Mouse (Mus musculus): Measurements from ENCODE around the gene Emcn. TPM values are rescaled to one million over a fixed set of nuclear protein-coding genes. Genes with fewer than 3 reads are reported as not detected.

The Emcn gene
- total RNA-seq (2021) = 10 to 100 TPM; 75.9 to 78.0 TPM
- long read RNA-seq, experiment 1, transcript Emcn-202 (12 exons, 2,588 nt) = major isoform, 52 of 94 reads
- long read RNA-seq, experiment 1, transcript Emcn-201 (11 exons, 1,357 nt) = minor isoform, 5 of 94 reads
- long read RNA-seq, experiment 1, partial matches to known transcripts = 32 of 94 reads
- long read RNA-seq, experiment 1, other reads (novel, unspliced or antisense) = 5 of 94 reads
- long read RNA-seq, experiment 2, transcript Emcn-202 (12 exons, 2,588 nt) = major isoform, 27 of 36 reads
- long read RNA-seq, experiment 2, partial matches to known transcripts = 5 of 36 reads
- long read RNA-seq, experiment 2, other reads (novel, unspliced or antisense) = 2 of 36 reads

DNA sequence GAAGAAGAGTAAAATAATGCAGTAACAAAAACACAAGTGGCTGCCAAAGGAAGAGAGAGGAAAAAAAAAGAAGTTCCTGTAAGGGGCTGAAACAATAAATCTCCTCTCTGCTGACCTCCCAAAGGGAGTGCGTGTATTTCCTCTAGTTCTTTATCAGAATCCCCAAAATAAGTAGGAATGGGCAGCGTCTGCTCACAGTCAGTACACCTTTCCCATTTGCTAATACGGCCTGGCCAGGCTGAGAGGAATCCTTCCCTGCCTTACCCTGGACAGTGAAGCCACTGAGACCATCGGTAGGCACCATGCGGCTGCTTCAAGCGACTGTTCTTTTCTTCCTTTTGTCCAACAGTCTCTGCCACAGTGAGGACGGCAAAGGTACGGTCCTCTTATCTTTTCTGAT lies at the start of gene Emcn:
Gene Emcn, plus strand, starts transcription at position 130 of the 400 bp plus-strand sequence.
- peak; percentile 20 for DNase-seq

DNA sequence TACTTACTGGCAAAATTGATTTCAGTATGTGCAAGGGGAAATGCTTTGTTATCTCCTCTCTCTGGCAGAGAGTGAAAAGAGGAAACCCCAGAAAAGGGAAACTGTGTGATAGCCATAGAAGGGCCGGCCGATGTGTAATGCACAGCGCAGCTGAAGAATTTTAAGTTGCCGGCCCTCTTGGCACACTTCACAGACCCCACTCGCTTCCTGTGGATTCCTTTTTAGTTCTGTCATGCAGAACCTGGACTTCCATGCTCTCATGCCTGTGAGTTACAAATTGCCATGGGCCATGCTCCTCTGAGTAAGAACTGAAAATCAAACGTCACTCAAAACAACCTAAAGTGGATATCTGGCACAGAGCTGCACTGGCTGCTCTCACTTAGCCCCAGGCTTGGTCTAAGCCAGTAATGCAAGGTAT lies 47.7 kb upstream of the Emcn start:
- DNase-seq = peak; percentile 3

DNA sequence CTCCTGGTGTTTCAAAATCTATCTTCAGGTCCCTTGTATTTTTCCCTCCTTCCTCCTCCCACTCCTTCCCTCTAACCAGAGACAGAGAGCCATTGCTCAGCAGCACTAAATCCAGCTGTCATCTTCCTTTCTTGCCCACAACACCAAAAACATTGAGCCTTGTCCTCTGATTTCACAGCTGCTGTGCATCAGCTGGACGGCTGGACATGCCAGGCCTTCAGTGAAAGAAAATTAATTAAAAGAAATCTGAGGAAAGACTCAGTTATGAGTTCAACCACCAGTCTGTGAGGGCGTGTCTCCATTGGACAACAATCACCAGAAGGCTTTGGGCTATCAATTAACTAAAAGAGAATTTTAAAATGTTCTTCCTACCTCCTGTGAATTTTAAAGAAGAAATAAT lies 42.6 kb upstream of the Emcn start:
- DNase-seq = no peak

DNA sequence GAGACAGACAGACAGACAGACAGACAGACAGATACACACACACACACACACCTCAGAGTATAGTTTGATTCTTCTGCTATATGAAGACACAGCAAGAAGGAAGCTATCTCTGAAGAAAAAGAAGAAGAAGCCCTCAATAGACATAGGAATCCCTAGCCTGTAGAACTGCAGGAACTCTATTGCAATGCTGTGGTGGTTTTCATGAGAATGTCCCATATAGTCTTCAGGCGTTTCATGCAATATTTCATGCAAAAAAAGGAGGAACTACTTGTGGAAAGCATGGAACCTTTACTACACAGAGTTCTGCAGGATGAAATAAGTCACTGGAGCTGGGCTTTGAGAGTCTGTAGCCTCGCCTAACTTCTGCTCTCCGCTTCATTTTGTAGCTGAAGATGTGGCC lies 40.7 kb upstream of the Emcn start:
- no peak for DNase-seq

DNA sequence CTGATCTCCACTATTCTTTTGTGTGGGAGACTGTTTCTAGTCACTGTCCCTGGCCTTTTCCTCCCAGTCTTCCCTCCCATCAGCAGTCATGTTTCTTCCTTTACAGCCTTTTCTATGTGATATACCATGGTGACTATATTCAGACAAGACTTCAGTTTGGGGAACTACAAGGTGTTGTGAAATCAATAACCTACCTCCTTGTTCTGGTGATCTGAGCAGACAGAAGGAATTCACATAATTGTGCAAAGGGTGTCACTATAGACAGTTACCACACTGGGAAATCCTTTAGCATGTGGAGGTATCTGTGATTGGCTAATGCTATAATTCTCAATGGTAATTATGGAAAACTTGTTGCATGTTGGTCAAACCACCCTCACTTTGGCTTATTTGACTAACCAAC lies 39.7 kb upstream of the Emcn start:
- no peak for DNase-seq

DNA sequence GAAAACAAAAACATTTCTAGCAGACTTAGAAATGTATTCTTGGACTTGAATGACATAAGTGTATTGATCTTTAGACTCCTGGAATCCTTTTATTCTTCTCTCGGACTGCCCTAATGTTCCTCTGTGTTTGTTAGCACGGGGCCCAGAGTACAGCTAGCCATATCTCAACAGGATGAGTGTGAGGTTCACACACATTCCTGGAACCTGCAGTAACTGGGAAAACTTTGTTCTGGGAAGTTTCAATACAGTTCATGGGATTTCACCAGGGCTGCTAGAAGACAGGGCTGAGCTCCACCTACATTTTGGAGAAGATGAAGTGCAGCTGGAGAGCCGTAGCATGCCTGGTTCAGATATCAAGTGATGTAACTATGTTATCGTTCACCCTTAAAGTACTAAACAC lies 38.1 kb upstream of the Emcn start:
- no peak for DNase-seq

DNA sequence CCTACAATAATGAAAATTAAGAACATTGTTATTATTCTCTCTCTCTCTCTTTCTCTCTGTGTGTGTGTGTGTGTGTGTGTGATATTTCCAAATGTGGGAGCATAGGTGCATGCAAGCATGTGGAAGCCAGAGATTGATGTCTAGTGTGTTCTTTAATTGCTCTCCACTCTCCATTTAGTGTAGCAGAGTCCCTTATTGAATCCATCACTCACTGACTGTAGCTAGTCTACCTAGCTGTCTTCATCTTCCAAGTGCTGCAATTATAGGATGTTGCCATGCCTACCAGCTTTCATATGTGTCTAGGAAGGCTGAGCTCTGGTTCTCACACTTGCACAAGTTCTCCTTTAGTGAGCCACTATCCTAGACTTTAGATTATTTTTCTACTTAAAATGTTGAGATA lies 30.9 kb upstream of the Emcn start:
- no peak for DNase-seq

DNA sequence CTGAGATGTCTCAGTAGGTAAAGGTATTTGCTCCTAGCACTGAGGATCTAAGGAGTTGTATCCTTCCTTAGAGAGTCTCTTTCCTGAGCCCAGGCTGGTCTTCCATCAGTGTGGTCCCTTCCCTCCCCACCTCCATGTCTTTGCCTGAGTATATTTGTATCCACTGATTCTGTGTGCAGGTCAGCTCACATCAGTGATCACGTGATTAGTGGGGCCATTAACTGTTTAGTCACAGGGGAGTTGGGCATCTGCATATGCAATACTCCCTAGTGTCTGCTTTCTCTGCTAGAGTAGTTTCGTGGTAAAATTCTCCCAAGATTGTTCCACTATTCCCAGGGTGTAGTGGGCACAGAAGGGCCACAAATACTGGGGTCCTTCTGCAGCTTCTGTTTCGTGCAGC lies 28.3 kb upstream of the Emcn start:
- DNase-seq = no peak

DNA sequence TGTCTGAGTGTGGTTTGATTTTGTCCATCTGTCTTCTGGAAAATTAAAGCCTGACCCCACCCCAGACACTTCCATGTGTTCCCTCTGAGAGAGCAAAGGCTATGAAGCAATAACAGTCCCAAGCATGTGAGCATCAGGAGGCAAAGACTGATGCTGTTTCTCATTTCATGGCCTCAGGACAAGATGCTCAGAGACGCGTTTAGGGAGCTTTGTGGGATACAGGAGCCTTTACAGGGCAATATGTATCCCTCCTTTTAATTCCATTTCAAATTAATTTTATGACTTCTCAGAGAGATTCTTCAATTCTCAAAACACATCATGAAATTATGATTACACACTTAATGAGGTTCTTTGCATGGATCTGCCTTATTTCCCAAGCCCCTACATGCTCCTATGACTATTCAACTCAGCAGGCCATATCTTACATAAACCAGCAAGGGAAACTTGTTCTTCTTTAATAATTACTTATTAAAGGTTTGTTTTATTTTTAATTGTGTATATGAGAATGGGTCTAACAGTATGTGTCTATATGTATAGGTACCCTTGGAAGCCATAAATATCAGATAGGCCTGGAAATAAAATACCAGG lies 27.0 kb upstream of the Emcn start:
- no peak for DNase-seq

DNA sequence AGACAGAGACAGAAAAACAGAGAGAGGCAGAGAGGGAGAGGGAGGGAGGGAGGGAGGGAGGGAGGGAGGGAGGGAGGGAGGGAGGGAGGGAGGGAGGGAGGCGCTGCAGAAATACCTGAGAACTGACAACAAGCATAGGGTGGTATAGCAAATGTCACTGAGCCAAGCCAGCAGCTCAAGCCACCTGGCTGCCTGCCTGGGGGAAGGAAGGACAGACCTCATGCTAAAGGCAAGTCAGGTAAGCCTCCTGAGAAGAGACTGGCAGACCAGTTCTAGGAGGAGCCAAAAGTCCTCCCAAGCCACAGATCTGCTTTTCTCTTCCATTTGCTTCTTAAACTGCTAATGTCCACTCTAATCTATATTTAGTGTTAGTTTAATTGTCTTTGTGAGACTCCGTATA lies 22.5 kb upstream of the Emcn start:
- DNase-seq = no peak

DNA sequence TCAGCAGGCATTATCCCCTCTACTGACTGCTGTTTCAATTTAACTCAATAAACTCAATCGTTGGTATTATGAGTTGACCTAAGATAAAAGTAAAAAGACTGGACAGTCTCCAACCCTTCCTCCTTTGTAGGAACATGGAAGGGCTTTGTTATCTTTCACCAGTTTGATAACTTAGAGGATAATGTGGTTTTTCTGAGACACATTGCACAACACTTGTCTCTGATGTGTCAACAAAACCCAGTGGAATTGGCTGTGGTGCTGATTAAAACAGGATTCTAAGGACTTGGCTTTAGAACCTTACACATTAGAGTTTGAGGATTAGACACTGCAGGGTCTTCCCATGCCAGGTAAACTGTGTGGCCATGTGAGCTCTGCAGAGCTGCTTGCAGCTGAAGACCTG lies 20.9 kb upstream of the Emcn start:
- DNase-seq = no peak

DNA sequence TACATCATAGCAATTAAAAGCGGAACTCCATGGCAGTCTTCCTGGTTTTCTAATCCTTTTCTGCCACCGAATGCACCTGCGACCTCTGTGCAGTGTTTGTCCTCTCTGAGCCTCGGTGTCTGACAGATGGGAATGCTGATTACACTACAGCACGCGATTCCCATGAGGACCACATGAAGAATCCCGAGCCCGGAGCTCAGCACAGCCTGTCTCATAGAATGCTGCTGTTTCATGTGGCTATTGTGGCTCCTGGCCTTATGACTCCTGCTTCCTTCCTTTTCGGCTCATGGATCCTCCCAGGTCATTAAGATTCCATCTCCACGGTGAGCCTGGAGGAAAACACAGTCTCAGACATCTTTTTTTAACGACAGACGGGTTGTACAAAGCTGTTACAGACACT lies 18.6 kb upstream of the Emcn start:
- peak; percentile 4 for DNase-seq

DNA sequence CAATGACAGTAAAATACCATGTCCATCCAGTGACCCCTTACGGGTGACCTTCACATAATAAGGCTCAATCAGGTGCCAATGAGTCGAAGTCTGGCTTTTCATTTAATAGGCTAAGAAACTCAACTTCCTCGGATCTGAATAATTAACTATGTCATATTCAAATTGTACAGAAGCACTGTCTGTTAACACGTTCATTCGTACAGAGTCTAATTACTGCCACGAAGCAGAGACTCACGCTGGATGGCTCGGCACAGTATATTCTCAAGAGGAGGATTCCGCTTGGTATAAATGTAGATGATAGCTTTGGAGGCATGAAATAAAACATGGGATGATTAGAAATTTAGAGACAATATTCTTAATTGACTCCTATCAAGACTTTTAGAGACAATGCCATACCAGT lies 11.0 kb upstream of the Emcn start:
- no peak for DNase-seq

DNA sequence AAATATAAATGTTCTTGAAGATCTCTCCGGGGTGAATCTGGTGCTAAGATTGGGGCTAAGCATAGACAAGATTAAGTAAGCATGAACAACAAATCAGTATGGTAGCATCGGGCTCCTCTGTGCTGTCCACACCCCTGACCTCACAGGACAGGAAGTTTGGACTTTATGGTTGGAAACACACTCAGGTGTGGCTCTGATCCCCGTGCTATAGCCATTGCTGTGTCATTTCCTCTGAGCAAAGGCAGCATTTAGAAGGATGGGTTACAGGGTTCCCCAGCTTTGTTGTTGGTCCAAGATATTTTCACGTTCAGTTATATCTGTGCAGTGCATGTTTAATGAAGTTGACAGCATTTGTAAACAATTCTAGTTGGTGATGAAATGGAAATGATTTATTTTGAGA lies 9.9 kb upstream of the Emcn start:
- no peak for DNase-seq

DNA sequence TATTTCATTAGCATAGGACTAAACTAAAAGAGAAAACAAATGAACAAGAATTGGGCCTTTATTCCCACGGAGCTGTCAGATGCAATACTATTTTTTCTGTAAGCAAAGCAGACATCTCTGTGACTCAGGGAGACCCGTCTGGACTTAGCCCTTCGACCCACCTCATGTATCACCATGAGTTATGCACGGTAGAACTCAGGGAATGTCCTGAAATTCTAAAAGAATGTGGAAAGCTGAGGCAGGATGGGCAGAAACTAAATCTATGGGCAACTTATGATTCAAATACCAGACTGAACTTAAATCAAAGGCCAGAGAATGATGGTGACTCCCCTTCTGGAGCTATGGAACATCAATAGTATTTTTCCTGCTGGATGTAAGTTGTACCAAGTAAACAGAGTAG lies 8.3 kb upstream of the Emcn start:
- no peak for DNase-seq

DNA sequence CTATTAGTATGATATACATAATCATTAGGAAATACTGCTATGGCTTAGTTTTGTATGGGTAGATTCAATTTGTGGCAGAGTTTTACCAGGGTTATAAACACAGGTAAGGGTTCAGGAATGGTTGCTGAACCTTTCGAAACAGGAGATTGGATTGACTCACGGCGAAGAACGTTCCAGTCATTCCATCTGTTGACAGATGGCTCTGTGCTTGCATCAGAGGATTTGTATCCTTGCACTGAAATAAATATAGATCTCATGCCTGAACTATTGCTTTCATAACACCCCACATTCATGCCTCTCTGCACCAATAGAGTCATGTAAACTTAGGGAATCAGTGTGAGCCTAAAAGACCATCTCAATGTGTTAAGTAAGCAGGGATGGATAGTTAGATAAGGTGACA lies 4.9 kb upstream of the Emcn start:
- DNase-seq = no peak

DNA sequence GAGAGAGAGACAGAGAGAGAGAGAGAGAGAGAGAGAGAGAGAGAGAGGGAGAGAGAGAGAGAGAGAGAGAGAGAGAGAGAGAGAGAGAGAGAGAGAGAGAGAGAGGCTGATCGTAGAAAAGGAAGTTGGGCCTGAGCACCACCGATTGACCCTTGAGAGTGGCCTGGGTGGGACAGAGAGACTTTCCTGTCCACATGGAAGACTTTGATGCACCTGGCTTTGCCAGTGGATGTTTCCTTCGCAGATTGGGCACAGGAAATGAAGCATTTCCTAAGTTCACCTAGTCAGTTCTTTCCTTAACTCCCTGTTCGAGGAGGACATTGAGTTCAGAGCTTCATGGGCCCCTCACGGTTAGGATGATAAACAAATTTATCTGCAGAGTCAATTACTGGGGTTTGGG lies 2.6 kb downstream of the Emcn start:
- DNase-seq = no peak

DNA sequence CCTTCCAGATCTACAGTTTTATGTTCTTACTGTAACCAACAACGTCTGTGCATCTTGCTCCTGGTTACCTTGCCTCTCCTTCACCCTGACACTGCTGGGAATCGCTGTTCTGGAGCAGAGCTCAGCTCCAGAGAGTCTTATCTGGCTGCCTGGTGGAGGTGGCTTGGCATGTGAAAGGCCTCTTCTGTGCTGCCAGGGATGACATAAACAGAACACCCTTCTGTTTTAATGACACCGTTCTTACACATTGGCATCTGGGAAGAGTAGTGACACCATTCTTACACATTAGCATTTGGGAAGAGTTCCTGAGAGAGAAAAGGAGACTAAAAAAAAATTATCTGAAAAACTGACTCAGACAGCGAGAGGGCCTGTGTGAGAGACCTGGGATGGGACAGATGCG lies 11.0 kb downstream of the Emcn start:
- no peak for DNase-seq

DNA sequence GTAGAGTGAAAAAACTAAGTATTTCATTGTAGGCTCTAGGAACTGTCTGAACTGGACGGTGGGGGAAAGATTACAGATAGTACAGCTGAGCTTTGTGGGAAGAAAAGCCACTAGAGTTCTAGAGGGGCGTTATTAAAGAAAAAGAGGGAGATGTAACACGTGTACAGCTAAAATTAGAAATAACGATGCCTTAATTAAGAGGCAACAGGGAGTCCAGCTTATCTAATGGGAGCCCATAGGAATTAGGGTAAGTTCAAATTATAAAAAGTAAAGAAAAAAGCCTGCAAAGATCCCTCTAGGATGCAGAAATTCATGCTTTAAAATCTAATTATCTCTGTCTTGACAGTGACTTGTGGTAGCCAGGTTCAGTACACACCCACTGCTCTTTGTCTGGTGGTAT lies 15.8 kb downstream of the Emcn start:
- no peak for DNase-seq

DNA sequence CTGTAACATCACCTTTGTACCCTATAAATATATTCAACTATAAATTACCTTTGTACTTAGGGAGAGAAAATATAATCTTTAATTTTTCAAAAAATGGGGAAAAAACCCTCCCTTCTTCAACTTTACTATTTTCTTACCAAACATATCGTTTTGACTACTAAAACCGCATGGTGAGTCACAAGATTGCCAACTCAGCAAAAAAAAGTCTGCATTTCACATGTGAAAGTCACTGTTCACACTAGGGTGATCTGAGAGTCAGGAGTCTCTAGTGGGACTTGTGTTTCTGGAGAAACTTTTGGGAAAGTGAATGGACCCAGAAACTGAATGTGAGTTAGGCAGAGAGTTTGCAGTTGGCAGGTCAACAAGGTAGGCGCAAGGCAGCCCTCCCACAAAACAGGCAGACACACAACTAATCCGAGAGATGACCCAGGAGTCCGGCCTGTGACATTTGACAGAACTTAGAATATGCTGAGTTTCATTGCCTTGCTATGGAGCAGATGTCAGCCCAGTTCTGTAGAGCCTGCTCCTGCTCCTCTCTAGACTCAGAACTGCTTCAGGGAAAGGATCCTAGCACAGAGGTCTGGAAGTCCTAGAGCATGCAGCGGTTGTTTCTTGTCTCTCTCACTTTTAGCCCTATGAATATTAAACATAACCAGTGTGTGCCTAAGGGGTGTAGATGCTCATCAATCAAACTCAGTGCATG lies 26.4 kb downstream of the Emcn start:
- no peak for DNase-seq

DNA sequence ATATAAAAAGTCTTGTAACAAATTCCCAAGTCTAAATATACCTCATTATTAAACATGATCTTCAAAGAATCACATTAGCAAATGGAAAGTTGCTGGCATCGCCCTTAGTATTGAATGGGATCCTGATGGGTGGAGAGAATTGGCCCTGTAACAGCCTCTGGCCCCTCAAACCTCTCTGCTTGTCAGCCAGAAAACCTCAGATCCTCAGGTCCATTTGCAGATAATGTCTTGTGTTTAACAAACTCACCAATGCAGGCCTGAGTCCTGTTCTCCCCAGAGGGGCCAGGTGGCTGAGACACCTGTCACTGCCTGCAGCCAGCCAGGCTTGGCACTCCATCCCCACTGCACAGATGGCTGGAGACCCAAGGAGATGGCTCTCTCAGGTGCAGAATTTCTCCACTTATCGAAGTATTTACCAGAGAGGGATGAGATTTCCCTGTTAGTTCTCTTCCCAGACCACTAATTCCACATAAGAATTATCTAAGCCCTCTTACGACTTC lies 27.0 kb downstream of the Emcn start:
- DNase-seq = no peak

DNA sequence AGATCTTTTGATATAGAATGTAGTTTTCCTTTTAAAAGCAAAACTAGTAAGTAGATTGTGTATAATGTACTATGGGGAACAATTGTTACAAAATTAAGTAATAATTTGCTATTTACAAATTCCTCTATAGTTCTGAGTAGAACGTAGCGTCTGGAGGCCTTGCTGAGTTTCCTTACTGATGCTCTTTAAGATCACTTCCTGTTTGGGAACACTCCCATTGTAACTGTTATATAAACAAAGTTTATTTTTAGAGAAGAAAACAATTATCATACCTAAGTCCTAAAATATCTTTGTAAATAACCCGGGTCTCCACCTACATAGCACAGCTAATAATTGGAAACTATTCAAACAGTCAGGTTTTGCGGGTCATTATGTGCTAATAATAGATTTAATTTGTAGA lies 32.0 kb downstream of the Emcn start:
- DNase-seq = no peak

DNA sequence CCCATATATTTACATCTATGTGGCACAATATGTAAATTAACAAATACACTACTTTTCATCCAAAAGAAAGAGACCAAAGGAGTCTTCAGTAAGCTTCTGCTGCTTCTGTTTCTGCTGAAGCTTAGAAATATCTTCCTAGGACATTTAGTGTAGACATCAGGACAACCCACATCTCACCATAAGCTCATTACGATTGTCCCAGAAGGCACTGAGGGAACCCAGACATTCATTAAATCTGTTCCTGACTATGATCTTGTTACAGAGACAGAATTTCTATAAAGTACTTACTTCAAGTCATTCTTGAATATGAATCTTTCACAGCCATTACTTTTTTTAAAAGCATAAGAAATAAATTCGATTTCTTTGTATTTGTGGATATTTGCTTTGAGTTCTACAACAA lies 41.4 kb downstream of the Emcn start:
- DNase-seq = no peak

DNA sequence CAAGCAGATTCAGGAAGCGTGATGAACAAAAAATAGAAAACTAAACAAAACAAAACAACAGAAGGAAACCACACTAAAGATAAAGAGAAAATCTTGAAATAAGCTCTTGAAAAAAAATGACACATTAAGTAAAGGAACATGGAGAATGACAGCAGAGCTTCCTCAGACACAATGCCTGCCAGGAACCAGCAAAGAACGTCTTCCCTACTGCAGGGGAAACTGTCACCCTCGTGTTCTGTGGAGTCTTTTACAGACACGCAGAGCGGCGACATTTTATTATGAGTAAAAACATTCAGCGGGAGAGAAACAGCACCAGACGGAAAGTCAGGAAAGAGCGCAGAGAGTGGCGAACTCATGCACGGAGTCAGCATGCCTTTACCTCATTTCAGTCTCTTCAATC lies 54.7 kb downstream of the Emcn start:
- no peak for DNase-seq

Measured in adrenal gland, postnatal 10 days (tissue).